Mouse (Mus musculus): ENCODE results near the gene Cfap299.

DNA sequence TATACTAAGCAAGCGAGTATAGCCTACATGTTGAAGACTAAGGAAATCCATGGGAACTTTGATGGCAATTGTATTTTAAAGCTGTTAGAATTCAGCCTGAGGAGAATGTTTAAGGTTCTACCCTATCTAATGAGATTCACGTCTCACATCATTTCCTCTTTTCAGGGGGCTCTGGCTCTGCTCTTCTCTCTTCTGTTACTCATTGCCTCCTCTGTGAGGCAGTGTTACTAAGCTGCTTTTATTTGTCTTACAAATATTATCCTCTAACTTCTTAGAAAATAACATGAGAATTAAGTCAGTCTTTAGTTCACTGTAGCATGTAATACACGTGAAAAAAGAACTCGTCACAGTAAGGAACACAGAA, 246.3 kb downstream of the Cfap299 start:
- no peak for TF ChIP-seq TAL1 (IDR thresholded peaks at IDR 0.05; ENCODE audit: low read length)
- no peak for TF ChIP-seq GATA1 (IDR thresholded peaks at IDR 0.05; ENCODE audit: low read length)
